Mouse (Mus musculus) ES-E14 (cell line): Measurements from ENCODE around the gene Vav3.

Experiments used
- CHD2 ChIP-seq: IDR thresholded peaks from 2 replicates; pipeline ENCODE4 v1.6.1; 2014; ENCODE audit warnings: mild to moderate bottlenecking, low read depth, low read length, inconsistent platforms
- HCFC1 ChIP-seq: IDR thresholded peaks from 2 replicates; pipeline ENCODE4 v1.6.1; 2012; ENCODE audit warnings: low read length, inconsistent platforms, borderline replicate concordance; ENCODE audit not compliant: insufficient read depth
- MAFK ChIP-seq: IDR thresholded peaks from 2 replicates; pipeline ENCODE4 v1.6.1; 2014; ENCODE audit warnings: mild to moderate bottlenecking, low read depth, low read length, inconsistent platforms; ENCODE audit not compliant: insufficient read depth
- ZC3H11A ChIP-seq: IDR thresholded peaks from 2 replicates; pipeline ENCODE4 v1.6.1; 2012; ENCODE audit warnings: low read depth, mild to moderate bottlenecking, inconsistent platforms, low read length, borderline replicate concordance
- ZNF384 ChIP-seq: IDR thresholded peaks from 2 replicates; pipeline ENCODE4 v1.6.1; 2012; ENCODE audit warnings: low read depth, low read length, inconsistent platforms

DNA sequence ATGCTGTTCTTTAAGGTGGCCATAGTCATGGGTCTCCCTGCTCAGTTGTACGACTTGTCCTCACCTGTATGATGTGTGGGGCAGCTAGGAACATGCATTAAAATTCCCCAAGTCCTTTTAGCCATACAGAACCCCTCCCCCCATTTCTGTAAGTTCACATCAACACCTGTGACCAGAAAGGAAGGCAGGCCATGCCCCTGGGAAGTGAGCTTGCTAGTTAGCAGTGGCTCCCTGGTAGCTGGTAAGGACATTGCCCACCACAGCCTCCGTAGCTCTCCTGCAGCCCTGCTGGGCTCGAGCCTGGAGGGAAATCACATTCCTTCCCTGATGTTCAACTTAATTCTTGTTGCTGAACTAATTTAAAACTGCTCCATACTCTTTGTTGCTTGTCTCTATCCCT, 146.3 kb downstream of the Vav3 start:
- TF ChIP-seq ZNF384 = no peak
- no peak for TF ChIP-seq ZC3H11A
- TF ChIP-seq HCFC1 = no peak
- no peak for TF ChIP-seq CHD2
- TF ChIP-seq MAFK = no peak
